Mouse (Mus musculus) c-Kit-positive CD71-positive TER-119-negative erythroid progenitor cells, embryonic 14.5 days (primary cell): ENCODE results near the gene H2-Eb2.

ENCODE experiments used
- DNase-seq: peaks from one replicate; pipeline ENCODE4 v3.0.0-alpha.2; 2013; ENCODE audit warnings: low read depth

The H2-Eb2 gene

DNA sequence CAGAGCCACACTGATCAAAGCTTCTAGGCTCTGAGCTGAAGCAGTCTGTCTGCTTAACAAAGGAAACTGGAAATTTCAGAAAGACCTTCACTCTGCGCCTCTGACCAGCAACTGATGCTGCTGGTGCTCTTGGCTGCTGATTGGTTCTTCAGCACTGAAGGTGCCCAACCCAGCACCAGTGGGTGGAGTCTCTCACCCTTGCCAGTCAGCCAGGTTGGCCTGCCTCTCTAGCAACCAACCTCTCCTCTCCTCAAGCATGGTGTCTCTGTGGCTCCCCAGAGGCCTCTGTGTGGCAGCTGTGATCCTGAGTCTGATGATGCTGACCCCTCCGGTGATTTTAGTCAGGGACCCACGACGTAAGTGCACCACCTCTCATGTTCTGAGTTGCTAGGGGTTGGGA, at the start of gene H2-Eb2:
Gene H2-Eb2 (plus strand): TSS at position 230 of the 400 bp plus-strand sequence.
- no peak for DNase-seq

GRCm38 (mm10) chr17:34280499-34281038, 44.9 kb upstream of the H2-Eb2 start:
- no peak for DNase-seq

- DNase-seq = no peak
These were observed 43.6 kb upstream of the H2-Eb2 start for GRCm38 (mm10) chr17:34281836-34282235.

GRCm38 (mm10) chr17:34285371-34285770, 40.1 kb upstream of the H2-Eb2 start:
- no peak for DNase-seq

DNA sequence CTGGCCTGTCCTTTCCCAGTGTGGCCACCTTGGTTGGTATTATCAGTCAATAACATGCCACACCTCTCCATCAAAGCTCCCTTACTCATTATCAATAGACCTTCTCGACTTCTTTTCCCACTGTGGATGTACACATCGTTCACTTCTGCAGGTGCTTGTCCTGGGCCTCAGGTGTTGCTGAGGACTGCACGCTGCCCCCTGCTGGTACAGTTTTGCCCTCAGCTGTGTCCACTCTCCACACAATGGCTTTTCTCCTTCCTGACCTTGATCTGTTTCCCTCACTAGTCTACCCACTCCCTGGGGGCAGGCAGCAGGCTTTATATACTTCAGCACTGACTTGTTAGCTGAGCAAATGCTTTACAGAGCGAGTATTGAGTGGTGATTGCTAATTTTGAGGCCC, 39.6 kb upstream of the H2-Eb2 start:
- no peak for DNase-seq

DNA sequence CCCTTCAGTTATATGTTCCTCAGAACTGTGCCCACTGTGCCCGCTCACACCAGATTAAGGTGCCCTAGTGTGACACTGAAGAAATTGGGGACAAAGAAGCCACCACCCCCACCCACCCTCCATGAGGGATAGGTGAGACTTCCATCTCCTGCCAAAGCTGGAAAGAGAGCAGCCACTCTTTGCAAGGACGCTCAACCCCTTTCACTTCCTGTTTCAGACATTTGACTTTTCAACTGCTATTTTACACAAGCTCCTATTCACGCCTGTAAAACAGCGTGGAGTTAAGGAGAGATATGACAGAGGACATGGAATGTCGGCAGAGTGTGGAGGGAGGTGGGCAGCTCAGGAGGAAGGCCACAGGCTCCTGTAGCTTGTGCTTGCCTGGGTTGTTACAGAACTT, 39.0 kb upstream of the H2-Eb2 start:
- DNase-seq = no peak

GRCm38 (mm10) chr17:34286999-34287398, 38.5 kb upstream of the H2-Eb2 start:
- DNase-seq = no peak

DNA sequence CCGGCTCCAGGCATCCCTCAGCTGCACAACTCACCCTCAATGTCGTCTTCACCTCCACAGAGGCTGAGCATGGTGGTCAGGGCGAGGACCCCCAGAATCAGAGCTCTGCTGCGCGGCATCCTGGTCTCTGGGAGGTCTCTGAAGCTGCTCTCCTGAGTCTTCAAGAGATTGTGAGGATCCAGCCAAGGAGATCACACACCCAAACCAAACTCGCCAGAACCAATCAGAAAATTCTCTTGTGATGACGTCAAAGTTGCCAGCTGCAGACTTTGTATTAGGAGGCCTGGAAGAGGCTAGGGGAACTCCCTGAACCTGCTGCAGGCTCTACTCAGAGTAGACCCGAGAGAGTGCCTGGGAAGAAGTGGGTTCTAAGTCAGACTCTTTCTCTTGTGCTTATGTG, 37.8 kb upstream of the H2-Eb2 start, which contains the start of gene H2-Aa:
Gene H2-Aa (minus strand): TSS at position 176 of the 400 bp plus-strand sequence.
- DNase-seq = peak; percentile 76

DNA sequence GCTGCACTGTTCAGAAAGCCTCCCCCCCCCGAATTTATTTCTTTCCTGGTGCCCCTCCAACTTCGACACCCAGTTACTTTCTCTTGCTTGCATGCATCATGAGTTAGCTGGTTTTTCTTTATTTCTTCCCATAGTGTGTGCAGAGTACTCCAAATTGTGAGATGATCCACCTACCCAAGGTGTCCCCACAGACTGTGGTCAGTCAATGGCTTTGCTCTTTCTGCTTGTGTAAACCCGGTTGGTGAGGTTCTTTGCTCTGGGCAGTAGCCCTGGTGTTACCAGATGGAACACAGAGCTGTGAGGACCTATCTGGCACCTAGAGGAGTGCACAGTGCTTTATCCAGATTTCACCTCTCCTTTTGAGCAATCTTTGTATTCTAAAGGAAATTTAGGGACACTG, 37.3 kb upstream of the H2-Eb2 start:
- no peak for DNase-seq

GRCm38 (mm10) chr17:34291609-34292008, 33.9 kb upstream of the H2-Eb2 start:
- peak; percentile 69 for DNase-seq

GRCm38 (mm10) chr17:34292570-34292969, 32.9 kb upstream of the H2-Eb2 start:
- DNase-seq = no peak

DNA sequence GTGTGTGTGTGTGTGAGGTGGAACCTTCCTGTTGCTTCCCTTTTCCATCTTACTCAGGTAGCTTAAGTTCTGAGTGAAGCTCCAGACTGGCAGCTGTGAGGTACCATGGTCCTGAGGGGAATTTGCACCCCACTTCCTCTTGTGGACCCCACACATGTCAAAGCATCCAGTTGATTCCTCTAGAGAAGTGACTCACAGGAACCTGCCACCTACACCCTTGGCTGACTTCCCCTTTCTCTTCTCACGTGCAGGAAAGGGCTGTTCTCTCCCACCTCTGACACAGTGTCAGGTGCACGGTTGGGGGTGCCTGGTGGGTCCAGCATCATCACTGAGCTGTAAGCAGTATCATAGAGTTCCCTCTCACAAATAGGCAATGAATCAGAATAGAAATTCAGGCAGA, 31.9 kb upstream of the H2-Eb2 start:
- DNase-seq = no peak

GRCm38 (mm10) chr17:34294249-34294648, 31.2 kb upstream of the H2-Eb2 start:
- DNase-seq = no peak

- no peak for DNase-seq
These were observed 30.2 kb upstream of the H2-Eb2 start for GRCm38 (mm10) chr17:34295307-34295706.

GRCm38 (mm10) chr17:34295891-34296794, 29.3 kb upstream of the H2-Eb2 start:
- DNase-seq = peak; percentile 39

DNA sequence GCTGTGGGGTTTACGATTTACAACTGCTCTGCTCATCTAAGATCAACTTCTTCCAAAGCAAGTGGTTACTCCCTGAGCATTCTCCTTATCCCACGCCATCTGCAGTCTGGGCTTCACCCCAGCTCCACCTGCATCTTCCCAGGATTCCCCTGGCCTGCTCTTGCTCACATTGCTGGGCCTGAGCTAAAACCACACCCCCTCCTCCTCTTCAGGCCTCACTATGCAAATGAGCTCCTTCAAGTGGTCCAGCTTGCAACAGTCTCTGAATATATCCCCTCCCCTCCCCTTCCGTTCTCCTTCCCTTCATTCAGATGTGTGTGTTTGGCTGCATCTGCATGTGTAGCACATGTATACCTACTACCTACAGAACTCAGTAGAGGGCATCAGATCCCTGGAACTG, 26.1 kb upstream of the H2-Eb2 start:
- DNase-seq = no peak

- no peak for DNase-seq
These were observed 25.4 kb upstream of the H2-Eb2 start for GRCm38 (mm10) chr17:34300071-34300470.

DNA sequence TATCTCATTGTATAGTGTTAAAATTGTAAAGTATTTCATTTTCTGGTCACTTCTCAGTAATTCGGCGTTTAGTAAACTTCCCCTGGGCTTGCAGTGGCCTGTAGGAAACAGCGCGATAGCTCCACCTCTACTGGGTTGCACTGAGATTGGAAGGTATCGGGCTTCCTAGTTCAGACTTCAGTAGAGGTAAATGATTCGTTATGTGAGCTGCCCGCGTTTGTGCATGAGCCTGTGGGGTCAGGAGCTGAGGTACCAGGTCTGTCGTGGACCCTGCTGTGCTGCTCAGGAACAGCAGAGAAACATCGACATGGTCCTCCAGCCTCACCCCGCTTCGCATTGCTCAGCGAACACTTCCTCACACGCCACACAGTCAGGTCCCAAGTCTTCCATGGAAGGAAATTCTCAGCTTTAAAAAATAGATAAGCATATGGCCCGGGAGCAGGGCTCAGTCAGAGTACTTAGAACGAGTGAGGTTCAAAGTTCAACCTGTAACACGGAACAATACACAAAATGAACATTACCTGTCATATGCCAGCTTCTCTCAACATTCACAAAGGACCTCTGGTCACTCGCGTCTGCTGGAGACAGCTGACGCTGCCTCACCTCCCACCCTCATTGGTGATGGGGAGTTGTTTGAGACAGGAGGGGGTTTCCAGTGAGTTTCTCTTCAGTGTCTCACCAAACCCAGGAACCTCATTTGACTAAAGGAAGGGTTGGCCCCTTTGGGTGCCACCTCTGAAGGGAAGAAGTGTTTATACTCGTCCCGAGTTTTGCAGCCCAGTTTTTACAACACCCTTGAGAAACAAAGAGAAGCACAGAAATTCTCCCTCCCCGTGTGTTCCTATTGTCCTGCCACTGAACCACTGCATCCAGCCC, 24.5 kb upstream of the H2-Eb2 start:
- no peak for DNase-seq

GRCm38 (mm10) chr17:34301670-34302190, 23.7 kb upstream of the H2-Eb2 start:
- DNase-seq = no peak

DNA sequence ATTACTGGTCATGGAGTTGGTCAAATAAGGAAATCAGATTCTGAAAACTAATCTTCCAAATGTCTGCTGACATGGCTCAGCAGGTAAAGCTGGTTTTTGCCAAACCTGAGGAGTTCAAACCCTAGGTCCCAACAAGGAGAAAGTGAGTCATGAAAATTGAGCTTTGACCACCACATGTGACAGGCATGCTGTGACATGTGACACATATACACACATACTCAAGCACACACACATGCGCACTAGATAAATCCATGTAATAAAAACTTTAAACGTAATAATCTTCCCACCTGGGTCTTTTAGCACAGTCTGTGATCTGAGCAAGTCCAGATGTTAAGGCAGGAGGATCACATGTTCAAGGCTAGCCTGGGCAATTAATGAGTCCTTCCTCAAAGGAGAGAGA, 21.7 kb upstream of the H2-Eb2 start:
- no peak for DNase-seq

- peak; percentile 59 for DNase-seq
These were observed 20.7 kb upstream of the H2-Eb2 start for GRCm38 (mm10) chr17:34304751-34305150.

- DNase-seq = peak; percentile 46
These were observed 20.0 kb upstream of the H2-Eb2 start, which contains the start of gene H2-Eb1 for GRCm38 (mm10) chr17:34305380-34306030. H2-Eb1 (plus strand) TSS chr17:34305867.
